Mouse (Mus musculus) lung, adult 2 months (tissue): ENCODE results near the gene Scrg1.

Experiments used
- CTCF ChIP-seq: fragments of 200-500 bp; IDR thresholded peaks from 2 replicates; pipeline ENCODE4 v1.5.1; 2011; ENCODE audit warnings: mild to moderate bottlenecking, low read length, control low read depth; ENCODE audit not compliant: insufficient read depth
- POLR2A ChIP-seq: fragments of 200-500 bp; IDR thresholded peaks from 2 replicates; pipeline ENCODE4 v1.6.1; 2011; ENCODE audit warnings: low read depth, mild to moderate bottlenecking, control low read depth, low read length, borderline replicate concordance; ENCODE audit errors: extremely low read depth

GRCm38 (mm10) chr8:57520186-57520786 lies 64.6 kb downstream of the Scrg1 start:
- TF ChIP-seq POLR2A (no peak), CTCF (no peak)
